Mouse (Mus musculus) kidney, postnatal 4 days (tissue): Measurements from ENCODE around the gene Zfp697.

ENCODE experiments used
- DNase-seq, 2 experiments: peaks; one replicate each; pipeline ENCODE4 v3.0.0; 2021; ENCODE audit warnings: mixed read lengths in 2 of 2

The Zfp697 gene

GRCm38 (mm10) chr3:98382246-98382939 is at the start of gene Zfp697:
Gene Zfp697, plus strand, starts transcription at chr3:98382461.
- DNase-seq, result peak; percentile 83 to 90

DNA sequence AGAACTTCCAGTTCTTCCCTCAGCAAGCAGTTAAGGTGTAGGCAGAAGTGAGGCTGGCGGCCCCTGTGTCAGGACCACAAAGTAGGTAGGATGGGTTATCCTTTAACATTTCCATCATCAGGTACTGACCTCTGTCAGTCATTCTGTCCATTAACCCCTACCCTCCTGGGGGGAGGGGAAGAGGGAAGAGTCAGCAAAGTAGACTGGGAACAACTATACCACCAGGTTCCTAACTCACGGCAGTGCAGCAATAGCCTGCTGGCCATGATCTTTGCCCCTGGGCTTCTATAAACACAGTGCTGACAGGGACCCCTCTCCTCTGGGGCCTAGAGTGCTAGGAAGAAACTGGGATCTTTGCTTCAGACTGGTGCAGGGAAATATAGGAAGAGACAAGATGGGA is 48.3 kb upstream of the Zfp697 start:
- DNase-seq, result no peak

- no peak for DNase-seq
These were observed 46.9 kb upstream of the Zfp697 start for GRCm38 (mm10) chr3:98335331-98335730.

DNA sequence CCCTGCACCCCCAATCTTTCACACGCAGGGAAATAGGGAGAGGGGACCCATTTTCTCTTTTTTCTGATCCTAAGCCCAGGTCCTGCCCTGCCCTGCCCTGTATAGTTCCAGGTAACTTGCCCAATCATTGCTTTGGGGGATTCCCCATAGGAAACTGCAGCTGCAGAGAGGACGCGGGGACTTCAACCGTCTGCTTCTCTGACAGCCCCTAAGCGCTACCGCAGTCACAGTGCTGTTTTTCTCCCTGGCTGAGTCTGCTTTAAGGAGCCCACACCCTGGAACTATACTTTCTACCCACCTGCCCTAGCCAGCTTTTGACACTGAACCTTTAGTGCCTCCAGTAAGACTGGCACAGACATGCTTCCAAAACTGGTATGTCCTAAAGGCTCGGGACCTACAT is 46.4 kb upstream of the Zfp697 start:
- no peak for DNase-seq

GRCm38 (mm10) chr3:98336661-98337654 is 45.3 kb upstream of the Zfp697 start:
- no peak for DNase-seq

- peak; percentile 74 to 82 for DNase-seq
These were observed 43.6 kb upstream of the Zfp697 start for GRCm38 (mm10) chr3:98338584-98339041.

GRCm38 (mm10) chr3:98339097-98339705 is 43.1 kb upstream of the Zfp697 start:
- peak; percentile 55 to 75 for DNase-seq

- DNase-seq, result peak; percentile 81 to 88
These were observed 42.6 kb upstream of the Zfp697 start, which contains the start of gene Phgdh for GRCm38 (mm10) chr3:98339706-98340109. Gene Phgdh, minus strand, starts transcription at chr3:98339990.

DNA sequence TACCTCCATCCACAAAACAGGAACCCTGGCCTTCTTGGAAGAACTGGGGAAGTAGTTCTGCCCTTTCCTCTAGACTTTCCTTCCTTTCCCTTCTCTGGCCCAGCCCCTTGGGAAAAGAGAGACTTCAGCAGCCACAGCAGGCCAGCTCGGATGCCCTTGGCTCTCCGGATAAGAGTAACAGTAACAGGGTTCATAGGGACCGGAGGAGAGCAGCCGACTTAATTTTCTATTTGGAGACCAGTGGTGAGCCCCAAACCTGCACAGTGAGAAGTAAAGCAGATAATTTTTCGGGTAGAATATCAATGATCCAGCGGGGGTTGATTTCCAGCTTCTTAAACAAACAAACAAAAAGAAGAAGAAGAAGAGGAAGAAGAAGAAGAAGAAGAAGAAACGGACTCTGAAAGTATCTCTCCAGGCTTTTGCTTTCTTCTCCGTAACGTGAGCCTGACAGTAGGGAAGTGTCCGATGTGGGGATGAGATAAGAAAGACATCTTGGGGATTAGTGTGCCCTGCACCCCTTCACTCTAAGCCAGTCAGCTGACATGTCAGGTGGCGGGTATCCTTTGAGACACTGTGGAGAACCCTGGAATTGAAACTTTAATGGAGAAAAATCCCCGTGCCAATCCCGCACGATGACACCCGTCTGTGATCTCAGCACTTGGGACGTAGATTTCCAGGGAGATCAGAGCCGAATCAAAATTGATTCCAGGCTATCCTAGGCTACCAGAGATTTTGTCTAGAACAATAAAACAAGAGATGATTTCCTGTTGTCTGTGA is 41.3 kb upstream of the Zfp697 start:
- DNase-seq, result no peak

GRCm38 (mm10) chr3:98343235-98343634 is 39.0 kb upstream of the Zfp697 start:
- DNase-seq, result no peak

GRCm38 (mm10) chr3:98348106-98348505 is 34.2 kb upstream of the Zfp697 start:
- DNase-seq, result no peak

GRCm38 (mm10) chr3:98348705-98349104 is 33.6 kb upstream of the Zfp697 start:
- DNase-seq, result peak in 1 of 2 experiments; percentile 37

- peak; percentile 82 to 87 for DNase-seq
These were observed 28.4 kb upstream of the Zfp697 start for GRCm38 (mm10) chr3:98353892-98354291.

GRCm38 (mm10) chr3:98355344-98356025 is 26.8 kb upstream of the Zfp697 start:
- peak in 1 of 2 experiments; percentile 53 for DNase-seq

DNA sequence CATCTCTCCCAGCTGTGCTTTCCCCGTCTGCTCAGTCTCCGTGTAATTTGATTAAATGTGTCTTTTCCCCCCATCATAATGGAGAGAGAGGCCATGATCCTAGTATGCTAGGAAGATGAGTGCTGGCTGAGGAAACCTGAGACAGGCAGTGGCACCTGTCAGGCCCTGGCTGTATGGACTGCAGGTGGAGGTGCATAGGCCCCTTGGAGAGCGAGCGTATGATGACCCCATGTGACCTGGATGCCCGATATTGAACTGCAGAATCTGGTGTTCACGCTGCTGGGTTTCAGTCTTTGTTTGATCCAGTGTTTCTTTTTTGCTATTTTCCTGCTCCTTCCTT is 26.3 kb upstream of the Zfp697 start:
- DNase-seq, result no peak

DNA sequence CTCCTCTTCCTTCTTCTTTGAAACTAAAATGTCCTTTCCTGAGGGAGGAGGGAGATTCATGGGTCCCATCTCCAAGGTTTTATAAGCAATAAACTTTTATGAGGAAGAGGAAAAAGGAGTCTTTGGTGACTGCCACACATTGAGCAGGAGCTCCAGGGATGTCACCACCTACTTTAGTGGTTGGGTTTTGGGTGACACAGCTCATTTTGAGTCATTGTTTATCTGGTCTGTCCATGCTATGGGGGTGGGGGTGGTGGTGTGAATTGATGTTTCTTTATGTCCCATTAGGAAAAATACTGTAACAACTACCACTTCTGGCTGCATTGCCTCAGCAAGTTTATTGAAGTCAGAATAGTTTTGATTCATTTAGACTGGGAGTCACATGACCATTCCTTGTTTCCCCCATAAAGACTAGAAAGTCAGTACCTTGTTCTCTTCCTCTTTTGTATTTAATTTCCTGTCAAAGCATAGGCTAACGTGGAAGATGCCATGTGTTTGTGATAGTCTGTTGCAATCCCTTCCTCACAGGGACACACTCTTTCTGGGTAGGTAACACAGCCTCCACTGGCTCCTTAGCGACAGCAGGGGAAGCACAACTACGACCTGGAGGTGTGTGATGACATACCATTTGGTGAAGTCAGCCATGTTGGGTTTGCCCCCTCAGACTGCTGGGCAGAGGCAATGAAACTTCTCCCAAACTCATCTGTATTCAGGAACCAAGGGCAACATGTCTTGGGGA is 25.5 kb upstream of the Zfp697 start:
- DNase-seq, result no peak

GRCm38 (mm10) chr3:98362753-98363152 is 19.5 kb upstream of the Zfp697 start:
- no peak for DNase-seq

- DNase-seq, result no peak
These were observed 16.2 kb upstream of the Zfp697 start for GRCm38 (mm10) chr3:98366086-98366485.

GRCm38 (mm10) chr3:98366823-98367222 is 15.4 kb upstream of the Zfp697 start:
- no peak for DNase-seq

- DNase-seq, result peak in 1 of 2 experiments; percentile 27
These were observed 14.0 kb upstream of the Zfp697 start for GRCm38 (mm10) chr3:98368283-98368682.

- no peak for DNase-seq
These were observed 13.5 kb upstream of the Zfp697 start for GRCm38 (mm10) chr3:98368776-98369175.
